Mouse (Mus musculus) granulocyte monocyte progenitor cell, adult 5-6 weeks (primary cell): ENCODE results near the gene Grip1. TPM values are rescaled to one million over a fixed set of nuclear protein-coding genes. Genes with fewer than 3 reads are reported as not detected.

ENCODE experiments used
- ATAC-seq: replicated peaks from 2 replicates; pipeline ENCODE4 v1.8.0; 2016; ENCODE audit warnings: mild to moderate bottlenecking, moderate TSS enrichment, inconsistent platforms; ENCODE audit not compliant: poor library complexity, severe bottlenecking
- total RNA-seq, 2 experiments: library from RNA; stranded (forward) in 1 of 2; stranded (reverse) in 1 of 2; fragments of 200-712, 200-1000 nt in 1 of 2; fragments of >200 nt in 1 of 2; fragmentation: Nextera tagmentation in 1 of 2; gene quantifications; 2 replicates each; pipeline ENCODE4 v1.2.3; 2014 to 2017

Grip1 gene
- total RNA-seq, 2 experiments from 2014 or later: not detected

DNA sequence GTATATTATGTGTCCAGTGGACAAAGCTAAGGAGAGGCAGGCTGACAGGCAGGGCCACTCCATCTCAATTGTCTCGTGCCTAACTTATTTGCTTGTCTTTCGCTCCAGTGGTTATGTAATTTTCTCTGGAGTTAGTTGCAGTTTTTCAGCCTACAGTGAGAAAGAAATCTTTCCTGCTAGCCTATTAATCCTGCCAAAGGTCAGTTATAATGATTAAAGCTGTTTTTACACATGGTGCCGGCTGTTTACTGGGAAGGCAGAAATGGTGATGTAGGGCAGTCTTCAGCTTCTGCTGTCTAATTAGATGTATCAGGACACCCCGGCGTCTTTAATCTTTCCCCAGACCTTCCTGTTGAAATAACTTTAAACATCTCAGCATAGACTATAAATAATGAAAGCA lies 276.6 kb downstream of the Grip1 start:
- ATAC-seq: no peak

DNA sequence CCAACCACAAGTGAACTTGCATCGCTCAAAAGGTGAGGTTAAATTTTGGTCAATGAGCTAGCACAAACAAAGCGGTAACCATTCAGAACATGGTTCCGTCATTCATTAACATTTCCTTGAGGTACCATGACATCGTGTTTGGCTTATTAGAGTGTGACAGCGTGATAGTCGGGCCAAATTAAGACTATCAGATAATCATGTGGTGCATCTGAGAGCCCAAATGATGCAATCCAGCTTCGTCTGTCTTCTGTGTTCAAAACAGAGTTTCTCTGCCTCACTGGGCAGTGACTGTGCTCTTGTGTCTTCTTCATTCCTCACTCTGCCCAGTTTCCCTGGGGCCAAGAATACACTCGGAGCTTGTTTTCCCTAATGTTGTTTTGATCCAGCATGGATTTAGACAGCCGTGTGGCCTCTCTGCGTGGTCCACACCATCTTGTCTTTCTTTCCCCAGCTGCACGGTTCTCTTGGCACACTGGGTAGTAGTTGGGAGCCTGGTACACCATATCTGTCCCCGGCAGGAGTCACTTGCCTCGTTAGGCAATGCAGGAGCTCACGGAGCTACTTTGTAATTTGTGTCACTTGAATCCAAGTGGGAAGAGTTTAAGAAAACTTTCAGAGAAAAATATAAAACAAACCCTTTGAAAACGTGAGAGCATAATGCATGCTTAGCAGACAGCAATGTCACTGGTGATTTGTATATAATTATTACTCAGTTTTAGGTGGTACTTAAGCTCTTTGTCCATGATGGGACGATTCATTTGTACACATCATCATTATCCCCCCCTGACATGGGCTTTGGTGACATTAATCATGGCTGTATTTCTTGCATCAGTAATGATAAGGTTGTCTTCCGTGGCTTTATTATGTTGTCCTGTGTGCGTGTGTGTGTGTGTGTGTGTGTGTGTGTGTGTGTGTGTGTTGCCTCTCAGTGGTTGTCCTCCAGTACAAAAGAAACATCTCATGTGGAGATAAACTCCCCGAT lies 281.7 kb downstream of the Grip1 start:
- no peak for ATAC-seq

DNA sequence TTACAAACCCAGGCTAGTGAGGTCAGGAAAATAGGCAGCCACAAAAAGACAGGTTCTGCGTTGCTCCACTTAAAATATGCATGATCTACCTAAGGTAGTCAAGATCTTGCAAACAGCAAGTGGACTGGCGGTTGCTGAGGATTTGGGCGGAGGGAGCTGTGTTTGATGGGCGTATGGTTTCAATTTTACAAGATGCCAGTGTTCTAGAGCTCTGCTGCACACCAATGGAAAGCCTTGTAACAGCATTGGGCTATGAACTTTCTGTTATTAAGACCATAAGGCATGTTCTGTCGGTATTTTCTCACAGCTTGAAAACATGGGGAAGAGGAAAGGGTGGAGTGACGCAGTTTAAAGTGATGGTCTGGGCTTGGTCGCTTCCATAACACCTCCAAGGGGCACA lies 285.8 kb downstream of the Grip1 start:
- ATAC-seq: no peak

DNA sequence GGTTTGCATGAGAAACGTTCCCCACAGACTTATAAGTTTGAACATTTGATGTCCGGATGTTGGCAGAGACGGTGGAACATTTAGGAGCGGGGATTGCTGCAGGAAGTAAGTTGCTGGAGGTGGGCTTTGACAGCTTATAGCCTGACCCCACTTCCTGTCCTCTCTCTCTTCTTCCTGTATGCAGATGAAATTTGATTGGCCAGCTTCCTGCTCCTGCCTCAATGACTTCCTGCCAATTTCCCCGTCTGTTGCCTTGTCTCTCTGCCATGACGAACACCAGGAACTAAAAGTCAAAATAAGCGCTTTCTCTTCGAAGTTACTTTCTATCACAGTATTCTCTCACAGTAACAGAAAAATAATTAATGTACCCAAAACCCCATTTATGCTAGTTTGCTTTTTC lies 289.1 kb downstream of the Grip1 start:
- ATAC-seq: no peak

DNA sequence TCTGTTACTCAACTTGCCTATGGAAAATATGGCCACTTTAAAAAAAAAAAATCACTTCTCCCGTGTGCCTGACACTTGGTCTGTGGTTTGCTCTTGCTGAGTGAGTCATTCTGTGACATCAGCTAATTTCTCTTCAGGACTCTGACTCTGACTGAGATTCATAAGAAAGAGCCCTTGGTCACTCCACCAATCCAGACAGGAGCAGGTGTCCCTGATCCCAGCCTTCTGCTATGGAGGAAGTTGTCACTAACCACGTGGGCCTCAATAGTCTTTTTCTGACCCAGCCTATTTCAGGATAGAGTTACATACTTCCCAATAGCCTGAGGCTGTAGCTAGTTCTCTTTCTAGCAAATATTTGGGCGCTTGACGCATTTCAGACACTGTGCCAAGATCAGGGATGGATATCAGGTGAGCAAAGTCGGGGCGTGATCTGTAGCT lies 298.8 kb downstream of the Grip1 start:
- no peak for ATAC-seq

DNA sequence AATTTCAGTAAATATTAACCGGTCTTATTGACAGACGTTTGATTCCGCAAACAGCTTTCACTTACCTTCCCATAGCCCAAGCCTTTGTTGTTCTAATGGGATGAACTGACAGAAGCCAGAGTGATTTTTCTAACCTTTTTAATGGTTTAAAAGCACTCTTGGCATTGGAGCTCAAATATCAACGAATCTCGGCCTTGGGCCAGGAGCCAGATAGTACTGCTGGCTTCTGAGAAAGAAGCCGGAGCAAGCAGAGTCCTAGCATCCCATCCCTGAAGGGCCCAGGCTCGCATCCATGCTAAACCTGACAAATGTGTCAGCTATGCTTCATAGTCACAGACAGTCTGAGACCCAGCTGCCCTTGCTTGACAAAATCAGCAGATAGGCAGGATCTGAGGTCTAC lies 302.6 kb downstream of the Grip1 start:
- ATAC-seq: no peak

DNA sequence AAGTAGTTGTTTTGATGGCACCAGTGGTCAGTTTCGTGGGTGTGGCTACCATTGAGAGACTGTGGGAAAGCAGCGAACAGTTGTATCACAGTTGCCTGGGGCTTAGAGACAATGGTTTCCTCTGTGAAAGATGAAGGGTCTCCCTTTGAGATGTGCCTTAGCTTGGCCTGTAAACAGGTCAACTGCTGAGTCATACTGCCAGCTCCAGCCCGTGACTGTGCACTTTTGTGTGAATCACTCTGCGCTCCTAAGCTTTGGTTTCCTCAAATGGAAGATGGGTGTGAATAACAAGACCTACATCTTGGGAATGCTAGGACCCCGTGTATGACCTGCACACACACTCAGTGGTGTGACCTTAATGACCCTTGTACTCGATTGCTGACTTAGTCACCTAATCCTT lies 303.6 kb downstream of the Grip1 start:
- no peak for ATAC-seq

DNA sequence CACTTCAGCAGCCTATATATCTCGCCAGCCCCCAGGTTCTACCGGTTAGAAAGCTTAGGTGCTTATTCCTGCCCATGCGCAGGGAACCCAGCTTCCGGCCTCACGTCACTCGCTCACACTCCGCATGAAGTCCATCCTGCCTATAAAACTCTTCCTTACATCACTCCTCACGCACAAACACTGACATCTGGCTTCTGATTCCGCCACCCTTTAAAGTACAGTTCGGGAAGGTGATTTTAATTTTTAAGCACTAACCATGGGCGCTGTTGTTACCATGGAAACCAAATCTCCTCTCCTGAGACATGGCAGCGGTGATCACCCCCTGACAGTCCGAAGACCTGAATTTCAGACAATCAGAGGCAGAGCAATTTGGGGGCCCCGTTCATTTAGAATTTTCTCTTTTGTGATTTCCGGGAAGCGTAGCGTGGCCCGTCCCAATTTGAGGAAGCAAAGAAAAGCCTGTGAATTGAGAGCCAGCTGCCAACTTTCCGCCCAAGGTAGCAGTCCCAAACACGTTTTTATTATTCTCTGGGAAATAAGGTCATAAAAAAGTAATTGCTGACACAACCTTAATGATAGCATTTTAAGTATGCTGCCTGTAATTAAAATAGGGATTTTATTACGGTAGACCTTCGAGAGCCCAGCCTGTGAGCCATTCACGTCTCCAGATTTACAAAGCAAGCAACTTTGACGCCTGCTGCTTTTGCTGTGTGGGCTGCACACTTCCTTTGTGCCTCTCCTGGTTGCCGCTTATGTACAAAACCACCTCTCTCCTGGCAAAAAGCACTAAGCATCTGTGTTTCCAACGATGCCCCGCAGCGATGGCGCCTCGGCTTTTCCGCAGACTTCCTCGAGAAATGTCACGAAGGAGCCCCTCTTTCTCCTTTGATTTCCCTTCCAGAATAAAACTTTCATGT lies 308.1 kb downstream of the Grip1 start:
- no peak for ATAC-seq

DNA sequence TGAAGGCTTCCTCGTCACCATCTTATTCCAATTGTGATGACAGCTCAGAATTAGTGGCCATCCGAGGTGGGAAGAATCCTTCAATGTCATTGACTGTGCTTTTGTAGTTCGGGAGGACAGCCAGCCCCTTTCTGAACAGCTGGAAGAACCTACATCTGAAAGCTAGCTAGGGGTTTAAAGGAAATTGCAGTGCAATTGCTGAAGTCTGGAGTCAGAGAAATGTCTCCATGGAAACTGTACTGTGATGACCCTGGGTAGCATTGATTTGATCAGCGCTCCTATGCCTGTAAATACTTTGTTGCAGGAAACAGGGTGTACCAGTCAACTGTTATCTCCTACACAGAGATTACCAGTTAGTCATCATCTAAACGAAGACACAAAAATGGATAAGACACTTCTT lies 325.2 kb downstream of the Grip1 start:
- no peak for ATAC-seq

DNA sequence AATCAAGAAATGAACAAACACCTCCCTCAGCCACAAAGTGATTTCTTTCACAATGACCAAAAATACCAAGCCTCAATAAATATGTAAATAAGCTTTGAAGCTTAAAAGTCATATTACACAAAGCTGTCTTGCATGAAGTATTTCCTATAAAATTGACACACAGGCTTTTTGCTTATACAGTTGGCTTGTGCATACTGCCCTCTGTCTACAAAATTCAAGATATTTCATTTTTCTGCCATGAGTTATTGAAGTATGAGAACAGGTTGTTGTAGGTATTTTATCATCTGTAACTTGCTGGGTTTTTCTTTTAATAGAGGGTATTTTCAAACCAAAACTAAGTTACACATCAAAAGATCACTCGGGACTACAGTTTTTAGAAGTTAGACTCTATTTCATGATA lies 326.0 kb downstream of the Grip1 start:
- ATAC-seq: no peak

DNA sequence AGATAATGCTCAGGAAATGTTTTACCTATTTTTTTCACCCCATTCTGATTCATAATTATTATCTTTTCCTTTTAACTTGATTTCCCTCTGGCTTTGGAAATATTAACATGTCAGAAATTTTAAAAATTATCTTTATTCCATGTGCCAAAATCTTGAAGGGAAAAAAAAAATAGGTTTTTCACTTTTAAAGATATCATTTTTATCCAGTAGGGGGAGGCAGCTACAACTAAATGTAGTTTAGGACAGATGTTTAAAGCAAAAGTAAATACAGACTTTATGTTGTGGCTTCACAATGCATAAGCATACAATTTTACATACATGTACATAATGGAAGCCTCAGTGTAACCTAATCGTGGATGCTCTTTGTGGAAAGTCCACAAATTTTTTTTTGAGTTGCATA lies 336.9 kb downstream of the Grip1 start:
- no peak for ATAC-seq

DNA sequence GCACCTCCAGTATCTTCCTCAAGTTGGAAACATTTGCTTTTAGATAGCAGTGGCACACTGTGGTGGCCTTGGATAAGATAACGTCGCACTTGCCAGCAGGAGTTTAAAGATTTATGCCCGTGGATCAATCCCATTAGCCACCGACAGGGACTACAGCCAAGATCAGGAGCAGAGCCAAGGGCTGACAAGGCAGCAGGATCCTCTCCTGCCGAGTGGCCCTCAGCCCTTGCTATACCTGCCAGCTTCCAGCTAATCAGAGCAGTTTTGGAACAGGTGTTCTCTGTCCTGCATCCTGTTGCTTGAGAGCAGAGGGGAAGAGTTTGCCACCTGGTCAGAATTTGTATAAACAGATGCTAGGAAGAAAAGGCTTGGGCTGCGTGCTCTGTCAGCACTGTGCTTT lies 348.8 kb downstream of the Grip1 start:
- no peak for ATAC-seq

DNA sequence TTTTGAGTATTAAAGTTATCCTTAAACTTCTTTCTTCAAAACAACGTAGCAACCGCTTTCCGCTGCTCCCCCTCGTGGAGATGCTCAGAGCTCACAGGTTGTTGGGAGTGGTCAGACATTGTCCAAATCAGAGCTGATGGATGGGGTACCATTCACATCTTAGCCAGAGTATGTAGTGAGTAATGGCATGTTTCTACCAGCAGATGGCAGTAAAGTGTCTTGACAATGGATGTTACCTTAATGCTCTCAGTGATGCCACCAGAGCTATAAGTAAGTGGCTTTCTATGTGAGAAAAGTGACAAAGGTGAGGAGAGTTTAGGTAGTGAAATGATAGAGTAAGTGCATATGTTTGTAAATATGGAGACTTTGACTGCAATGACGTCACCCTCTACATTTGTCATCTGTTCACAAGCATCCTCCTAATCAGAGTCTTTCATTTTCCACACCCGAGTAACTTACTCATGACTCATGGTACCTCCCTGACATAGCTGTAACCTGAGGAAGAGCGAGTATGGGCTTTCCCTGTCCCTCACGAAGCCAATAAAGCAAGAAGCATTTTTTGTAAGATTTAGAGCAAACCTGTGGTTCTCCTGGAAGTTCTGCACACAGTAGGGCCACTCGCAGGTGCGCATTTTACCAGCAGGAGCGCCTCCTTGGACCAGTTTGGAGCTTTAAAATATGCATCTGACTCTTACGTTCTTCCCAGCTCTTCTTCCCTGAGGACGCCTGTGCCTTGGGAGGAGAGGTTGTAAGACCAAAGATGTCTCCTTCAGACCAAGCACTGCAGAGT lies 350.2 kb downstream of the Grip1 start:
- peak; percentile 94 for ATAC-seq

DNA sequence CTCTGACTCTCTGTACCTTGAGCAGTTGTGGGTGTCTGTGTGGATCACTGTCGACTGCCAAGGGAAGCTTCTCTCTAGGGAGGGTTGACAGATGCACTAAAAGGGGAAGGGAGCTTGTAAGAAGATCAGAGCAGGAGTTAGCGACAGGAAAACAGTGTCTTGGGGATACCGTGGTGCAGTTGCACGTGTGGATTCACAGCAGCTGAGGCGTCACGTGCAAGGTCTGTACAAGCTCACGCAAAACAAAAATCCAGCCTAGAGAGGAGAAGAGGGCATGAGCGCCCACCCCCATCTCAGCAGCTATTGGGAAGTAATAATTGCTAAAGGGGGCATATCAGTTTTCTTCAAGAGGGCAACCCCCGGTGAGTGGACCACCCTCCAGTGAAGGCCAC lies 350.8 kb downstream of the Grip1 start:
- no peak for ATAC-seq

DNA sequence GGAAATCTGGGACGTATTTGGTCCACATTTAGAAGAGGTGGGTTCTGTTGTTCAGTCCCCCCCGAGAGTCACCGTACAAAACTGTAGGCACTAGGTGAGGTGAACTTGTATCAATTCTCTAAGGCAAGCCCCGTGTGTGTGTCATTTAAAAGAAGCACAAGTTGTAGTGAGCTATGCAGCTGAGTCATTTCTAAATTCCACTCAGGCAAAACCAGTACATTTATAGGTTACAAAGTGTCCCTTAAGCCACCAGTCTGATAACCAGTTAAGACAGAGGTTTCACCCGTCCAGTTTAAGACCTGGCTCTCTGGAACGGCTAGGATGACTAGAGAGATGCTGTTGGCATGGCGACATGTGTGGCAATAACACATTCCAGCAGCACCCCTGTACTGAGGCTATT lies 351.5 kb downstream of the Grip1 start:
- ATAC-seq: no peak

DNA sequence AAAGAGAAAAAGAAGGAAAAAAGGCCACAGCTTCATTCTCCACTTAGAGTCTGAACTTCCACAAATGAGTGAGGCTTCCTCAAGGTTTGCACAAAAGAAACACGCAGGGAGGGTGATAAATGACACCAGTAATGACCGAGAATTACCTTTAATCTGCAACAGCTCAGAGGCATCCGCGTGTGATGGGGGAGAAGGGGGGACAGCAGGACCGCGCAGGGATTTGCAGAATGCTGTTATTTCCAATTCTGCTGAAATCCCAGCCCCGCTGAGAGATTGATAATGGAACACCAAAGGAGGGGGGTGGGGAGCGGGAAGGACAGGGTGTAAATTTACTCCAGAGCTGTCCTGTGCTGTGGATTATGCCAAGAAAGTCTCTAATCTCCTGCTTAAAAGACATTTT lies 352.5 kb downstream of the Grip1 start:
- no peak for ATAC-seq

DNA sequence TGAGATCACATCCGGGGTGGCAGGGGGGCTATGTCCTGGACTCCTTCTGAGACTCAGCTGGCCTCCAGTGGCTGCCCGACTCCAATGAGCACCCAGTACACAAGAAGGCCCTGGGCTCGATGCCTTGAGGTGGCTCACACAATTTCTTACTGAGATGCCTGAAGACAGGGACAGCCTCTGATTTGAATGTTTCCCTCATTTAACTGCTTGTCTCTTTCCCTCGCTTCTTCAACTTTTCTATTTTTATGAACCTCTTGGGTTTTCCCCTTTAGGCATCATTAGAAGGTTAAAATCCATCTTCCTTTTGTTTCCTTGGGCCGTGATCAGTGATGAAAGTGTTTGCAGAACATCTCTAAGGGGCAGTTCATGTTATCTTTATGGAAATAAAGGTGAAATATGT lies 354.8 kb downstream of the Grip1 start:
- no peak for ATAC-seq

DNA sequence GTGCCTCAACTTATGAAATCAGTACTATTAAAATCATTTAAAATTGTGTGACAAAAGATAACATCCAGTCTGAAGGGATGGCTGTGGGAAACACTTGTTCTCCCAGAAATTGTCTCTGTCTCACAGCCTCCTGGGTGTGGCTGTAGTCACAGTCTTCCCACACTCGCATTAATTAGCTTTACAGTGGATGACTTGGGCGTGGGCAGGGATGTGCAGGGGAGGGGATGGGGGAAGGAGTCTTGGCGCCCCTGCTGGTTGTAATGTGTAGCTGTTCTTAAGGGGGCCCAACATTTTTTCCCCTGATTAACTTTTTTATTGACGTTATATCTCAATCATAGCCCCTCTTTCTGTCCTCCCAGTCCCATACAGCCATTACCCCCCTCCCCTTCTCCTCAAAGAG lies 360.5 kb downstream of the Grip1 start:
- no peak for ATAC-seq

DNA sequence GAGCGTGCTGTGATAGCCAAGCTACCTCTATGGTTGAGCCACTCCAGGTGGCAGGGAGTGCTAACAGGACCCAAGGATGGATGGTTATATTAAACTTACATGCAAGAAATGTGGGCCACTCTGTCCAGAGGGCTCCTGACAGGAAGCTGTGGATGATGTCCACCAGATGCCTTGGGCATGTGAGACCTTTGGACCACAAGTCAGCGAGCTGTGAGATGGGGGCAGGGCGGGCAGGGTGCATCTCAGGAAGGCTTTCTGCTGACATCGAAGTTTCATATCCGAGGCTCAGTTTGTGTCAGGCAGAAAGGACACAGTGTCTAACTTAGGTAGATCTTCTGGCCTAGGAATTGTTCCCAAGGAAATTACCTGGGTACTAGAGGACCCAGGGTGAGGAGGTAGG lies 362.4 kb downstream of the Grip1 start:
- no peak for ATAC-seq

DNA sequence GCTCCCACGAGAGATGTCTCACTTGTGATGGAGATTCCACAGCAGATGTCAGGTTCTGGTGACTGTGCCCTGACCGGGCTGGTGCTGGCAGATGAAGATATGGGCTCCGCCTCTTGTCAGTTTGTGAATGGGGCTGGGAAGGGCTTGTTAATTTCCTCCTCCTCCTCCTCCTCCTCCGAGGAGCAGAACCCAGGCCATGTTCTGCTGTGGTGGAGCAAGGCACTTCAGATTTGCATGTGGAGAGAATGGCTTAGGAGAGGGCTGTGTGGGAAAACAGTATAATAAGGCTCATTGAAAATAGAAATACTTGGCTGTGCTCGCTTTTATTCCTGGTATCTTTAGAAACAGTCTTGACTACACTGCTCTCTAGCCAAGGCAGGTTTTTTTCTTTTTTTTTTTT lies 364.8 kb downstream of the Grip1 start:
- no peak for ATAC-seq
